Comparison of ENCODE assay signal across 8 mouse cellular contexts in genomic region chr5:140703480-140704377, GRCm38 (mm10). TPM values are rescaled to one million over a fixed set of nuclear protein-coding genes. Genes with fewer than 3 reads are reported as not detected.
DNase-seq lines count a peak whose midpoint lies in the region; ATAC-seq and TF ChIP-seq lines count a peak whose summit lies in the region.

No protein-coding gene starts in this region.

- peak overlapping the region; percentile 32 for H3K9ac ChIP-seq in liver, adult 2 months (ENCODE audit: low read depth, low read length)
- peak overlapping the region; percentile 3 for H3K9ac ChIP-seq in forebrain, embryonic 15.5 days (replicated peaks)
- H3K9ac ChIP-seq in limb, embryonic 15.5 days = no peak overlapping the region
- peak overlapping the region; percentile 79 for H3K9ac ChIP-seq in stomach, embryonic 16.5 days (ENCODE audit: low read length)

- H3K4me3 ChIP-seq in liver, adult 2 months (ENCODE audit: insufficient read depth, low read depth, low read length) = peak overlapping the region; percentile 20
- H3K4me3 ChIP-seq in forebrain, embryonic 15.5 days = peak overlapping the region; percentile 72
- peak overlapping the region; percentile 58 for H3K4me3 ChIP-seq in limb, embryonic 15.5 days
- H3K4me3 ChIP-seq in stomach, embryonic 16.5 days (replicated peaks; ENCODE audit: low read length) = peak overlapping the region; percentile 61

- no peak; the same call in 1 of the 2 replicates for ATAC-seq in forebrain, embryonic 15.5 days (replicated peaks)
- no peak for ATAC-seq in limb, embryonic 15.5 days (ENCODE audit: insufficient number of reproducible peaks, low FRiP score, low TSS enrichment, low read depth)
- no peak for ATAC-seq in stomach, embryonic 16.5 days (ENCODE audit: insufficient read depth, low FRiP score)

- no peak for TF ChIP-seq CTCF in liver, adult 2 months (IDR thresholded peaks at IDR 0.05; ENCODE audit: low read depth, low read length)

- H3K9me3 ChIP-seq in forebrain, embryonic 15.5 days = no peaks in the 10 kb centered on the region
- no peaks in the 10 kb centered on the region for H3K9me3 ChIP-seq in limb, embryonic 15.5 days
- no peaks in the 10 kb centered on the region for H3K9me3 ChIP-seq in stomach, embryonic 16.5 days (replicated peaks; ENCODE audit: control insufficient read depth, low read length)

- DNase-seq in liver, adult 2 months (ENCODE audit: extremely low read depth, low read depth, low spot score) = no peak
- DNase-seq in liver (no peak), adipocyte (ENCODE audit: low spot score) (peak; percentile 29)
- DNase-seq in frontal cortex, postnatal 25 days (ENCODE audit: low spot score in 2 of 2) = no peak
- no peak for DNase-seq in Muller cell, postnatal 12 days (ENCODE audit: inconsistent ontology term)

- H3K79me2 ChIP-seq in liver, adult 2 months (ENCODE audit: control insufficient read depth, insufficient read depth, low read length) = no peaks in the 10 kb centered on the region; the same call in 1 of the 2 replicates

- no peak for TF ChIP-seq POLR2A in liver, adult 2 months (IDR thresholded peaks at IDR 0.05; ENCODE audit: extremely low read depth, insufficient read depth, low read length)

- H3K27me3 ChIP-seq in liver, adult 2 months (ENCODE audit: control insufficient read depth, insufficient read depth, low read length) = no peaks in the 10 kb centered on the region
- no peaks in the 10 kb centered on the region for H3K27me3 ChIP-seq in forebrain, embryonic 15.5 days
- no peaks in the 10 kb centered on the region for H3K27me3 ChIP-seq in limb, embryonic 15.5 days
- H3K27me3 ChIP-seq in stomach, embryonic 16.5 days (ENCODE audit: control insufficient read depth, insufficient read depth, low read length) = no peaks in the 10 kb centered on the region

- H3K4me2 ChIP-seq in forebrain, embryonic 15.5 days (replicated peaks) = peak overlapping the region; percentile 75
- H3K4me2 ChIP-seq in limb, embryonic 15.5 days = peak overlapping the region; percentile 76
- peak overlapping the region; percentile 52 for H3K4me2 ChIP-seq in stomach, embryonic 16.5 days (ENCODE audit: low read depth, low read length)

- peaks cover 12% of the 10 kb centered on the region for H3K4me1 ChIP-seq in liver, adult 2 months (ENCODE audit: control insufficient read depth, insufficient read depth, low read length)
- peaks cover 41% of the 10 kb centered on the region for H3K4me1 ChIP-seq in forebrain, embryonic 15.5 days
- peaks cover 35% of the 10 kb centered on the region for H3K4me1 ChIP-seq in limb, embryonic 15.5 days
- H3K4me1 ChIP-seq in stomach, embryonic 16.5 days (ENCODE audit: control insufficient read depth, insufficient read depth, low read length) = peaks cover 29% of the 10 kb centered on the region

- H3K36me3 ChIP-seq in liver, adult 2 months (ENCODE audit: control insufficient read depth, insufficient read depth, low read length) = no peaks in the 10 kb centered on the region
- H3K36me3 ChIP-seq in forebrain, embryonic 15.5 days = peaks cover 9% of the 10 kb centered on the region; the same call in 1 of the 2 replicates
- H3K36me3 ChIP-seq in limb, embryonic 15.5 days = peaks cover 14% of the 10 kb centered on the region
- H3K36me3 ChIP-seq in stomach, embryonic 16.5 days (ENCODE audit: control insufficient read depth, insufficient read depth, low read length) = no peaks in the 10 kb centered on the region

- WGBS in liver, adult 2 months = 22% methylated on average over 17 of the region's 17 CpGs
- 38% methylated on average over 17 of the region's 17 CpGs for WGBS in forebrain, embryonic 15.5 days
- 38% methylated on average over 17 of the region's 17 CpGs for whole genome bisulfite sequencing in limb, embryonic 15.5 days
- 33% methylated on average over 17 of the region's 17 CpGs for WGBS in stomach, embryonic 16.5 days

- H3K27ac ChIP-seq in liver, adult 2 months (replicated peaks; ENCODE audit: insufficient read depth, low read depth, low read length) = peak overlapping the region; percentile 53
- peak overlapping the region; percentile 88 for H3K27ac ChIP-seq in forebrain, embryonic 15.5 days (replicated peaks)
- H3K27ac ChIP-seq in limb, embryonic 15.5 days = peak overlapping the region; percentile 92
- peak overlapping the region; percentile 95 for H3K27ac ChIP-seq in stomach, embryonic 16.5 days (ENCODE audit: low read length)

RNA-seq across cellular contexts. Expression of gene Brat1, which starts 1.1 kb away (rescaled TPM):
- total RNA-seq in liver, adult 2 months (2014; rRNA removed) = 5.5 and 6.1 TPM in 2 replicates
- polyA plus RNA-seq in liver, adult 2 months (2012; rRNA removed) = 13.3 and 14.4 TPM in 2 replicates
- 26.3 and 28.2 TPM in 2 replicates for polyA plus RNA-seq in forebrain, embryonic 15.5 days (2015; fragmentation: Nextera tagmentation; extraction: Ambion mirVana)
- polyA plus RNA-seq in limb, embryonic 15.5 days (2015; fragmentation: Nextera tagmentation; extraction: Ambion mirVana) = 24.4 and 25.7 TPM in 2 replicates
- 20.4 and 20.7 TPM in 2 replicates for polyA plus RNA-seq in stomach, embryonic 16.5 days (2015; fragmentation: Nextera tagmentation; extraction: Ambion mirVana)

RNA-seq across cellular contexts. Expression of gene Iqce, which starts 1.6 kb away (rescaled TPM):
- 2.3 and 2.4 TPM in 2 replicates for total RNA-seq in liver, adult 2 months (2014; rRNA removed)
- 3.8 and 5.5 TPM in 2 replicates for polyA plus RNA-seq in liver, adult 2 months (2012; rRNA removed)
- 22.2 and 25.1 TPM in 2 replicates for polyA plus RNA-seq in forebrain, embryonic 15.5 days (2015; fragmentation: Nextera tagmentation; extraction: Ambion mirVana)
- polyA plus RNA-seq in limb, embryonic 15.5 days (2015; fragmentation: Nextera tagmentation; extraction: Ambion mirVana) = 22.3 and 23.7 TPM in 2 replicates
- polyA plus RNA-seq in stomach, embryonic 16.5 days (2015; fragmentation: Nextera tagmentation; extraction: Ambion mirVana) = 19.2 and 21.1 TPM in 2 replicates

RNA-seq across cellular contexts. Expression of gene Amz1, which starts 20.2 kb away (rescaled TPM):
- total RNA-seq in liver, adult 2 months (2014; rRNA removed) = 0.46 and 0.54 TPM in 2 replicates
- polyA plus RNA-seq in liver, adult 2 months (2012; rRNA removed) = 0.15 and 0.93 TPM in 2 replicates
- 4.4 and 5.3 TPM in 2 replicates for polyA plus RNA-seq in forebrain, embryonic 15.5 days (2015; fragmentation: Nextera tagmentation; extraction: Ambion mirVana)
- polyA plus RNA-seq in limb, embryonic 15.5 days (2015; fragmentation: Nextera tagmentation; extraction: Ambion mirVana) = 1.5 and 2.3 TPM in 2 replicates
- polyA plus RNA-seq in stomach, embryonic 16.5 days (2015; fragmentation: Nextera tagmentation; extraction: Ambion mirVana) = 1.00 and 1.2 TPM in 2 replicates

RNA-seq across cellular contexts. Expression of gene Ttyh3, which starts 54.9 kb away (rescaled TPM):
- 1.9 and 2.7 TPM in 2 replicates for total RNA-seq in liver, adult 2 months (2014; rRNA removed)
- 7.1 and 8.6 TPM in 2 replicates for polyA plus RNA-seq in liver, adult 2 months (2012; rRNA removed)
- polyA plus RNA-seq in forebrain, embryonic 15.5 days (2015; fragmentation: Nextera tagmentation; extraction: Ambion mirVana) = 78.9 and 85.5 TPM in 2 replicates
- 29.9 and 34.1 TPM in 2 replicates for polyA plus RNA-seq in limb, embryonic 15.5 days (2015; fragmentation: Nextera tagmentation; extraction: Ambion mirVana)
- 13.8 and 17.8 TPM in 2 replicates for polyA plus RNA-seq in stomach, embryonic 16.5 days (2015; fragmentation: Nextera tagmentation; extraction: Ambion mirVana)

Comparison
In these comparisons a context has a peak if more than half of its experiments do, and no peak if none do; other contexts are left out.
1. H3K4me3 ChIP-seq: peak in every context shown above with its lines; median percentile 72 in forebrain, embryonic 15.5 days; 61 in stomach, embryonic 16.5 days; 58 in limb, embryonic 15.5 days; 20 in liver, adult 2 months.